Mouse (Mus musculus) embryonic fibroblast, embryonic 13.5 days (primary cell): ENCODE data around the gene Kif21a. TPM values are rescaled to one million over a fixed set of nuclear protein-coding genes. Genes with fewer than 3 reads are reported as not detected.

Experiments
- H3K27ac ChIP-seq: 2 replicates; pipeline ENCODE4 v1.5.1; 2012; ENCODE audit warnings: low read length, control low read depth, inconsistent platforms; ENCODE audit not compliant: insufficient read depth
- H3K4me1 ChIP-seq: 2 replicates; pipeline ENCODE4 v1.6.1; 2011; ENCODE audit warnings: low read length; ENCODE audit not compliant: control insufficient read depth, insufficient read depth
- H3K4me3 ChIP-seq: 2 replicates; pipeline ENCODE4 v1.5.1; 2011; ENCODE audit warnings: mild to moderate bottlenecking, control low read depth, low read length; ENCODE audit not compliant: insufficient read depth
- CTCF ChIP-seq: IDR thresholded peaks from 2 replicates; pipeline ENCODE4 v1.5.1; 2011; ENCODE audit warnings: mild to moderate bottlenecking, control low read depth, low read length, moderate library complexity, borderline replicate concordance; ENCODE audit not compliant: insufficient read depth
- POLR2A ChIP-seq: IDR thresholded peaks from 2 replicates; pipeline ENCODE4 v1.6.1; 2011; ENCODE audit warnings: low read depth, mild to moderate bottlenecking, control low read depth, low read length, moderate library complexity
- polyA plus RNA-seq: library from polyadenylated mRNA; stranded (reverse); fragments of >200 nt; gene quantifications from 2 replicates; pipeline ENCODE4 v1.2.4, GENCODE M21; 2011; ENCODE audit warnings: low read depth; ENCODE audit not compliant: missing spikeins, insufficient read length

The Kif21a gene
- polyA plus RNA-seq, result 8.8 and 9.5 TPM in 2 replicates

DNA sequence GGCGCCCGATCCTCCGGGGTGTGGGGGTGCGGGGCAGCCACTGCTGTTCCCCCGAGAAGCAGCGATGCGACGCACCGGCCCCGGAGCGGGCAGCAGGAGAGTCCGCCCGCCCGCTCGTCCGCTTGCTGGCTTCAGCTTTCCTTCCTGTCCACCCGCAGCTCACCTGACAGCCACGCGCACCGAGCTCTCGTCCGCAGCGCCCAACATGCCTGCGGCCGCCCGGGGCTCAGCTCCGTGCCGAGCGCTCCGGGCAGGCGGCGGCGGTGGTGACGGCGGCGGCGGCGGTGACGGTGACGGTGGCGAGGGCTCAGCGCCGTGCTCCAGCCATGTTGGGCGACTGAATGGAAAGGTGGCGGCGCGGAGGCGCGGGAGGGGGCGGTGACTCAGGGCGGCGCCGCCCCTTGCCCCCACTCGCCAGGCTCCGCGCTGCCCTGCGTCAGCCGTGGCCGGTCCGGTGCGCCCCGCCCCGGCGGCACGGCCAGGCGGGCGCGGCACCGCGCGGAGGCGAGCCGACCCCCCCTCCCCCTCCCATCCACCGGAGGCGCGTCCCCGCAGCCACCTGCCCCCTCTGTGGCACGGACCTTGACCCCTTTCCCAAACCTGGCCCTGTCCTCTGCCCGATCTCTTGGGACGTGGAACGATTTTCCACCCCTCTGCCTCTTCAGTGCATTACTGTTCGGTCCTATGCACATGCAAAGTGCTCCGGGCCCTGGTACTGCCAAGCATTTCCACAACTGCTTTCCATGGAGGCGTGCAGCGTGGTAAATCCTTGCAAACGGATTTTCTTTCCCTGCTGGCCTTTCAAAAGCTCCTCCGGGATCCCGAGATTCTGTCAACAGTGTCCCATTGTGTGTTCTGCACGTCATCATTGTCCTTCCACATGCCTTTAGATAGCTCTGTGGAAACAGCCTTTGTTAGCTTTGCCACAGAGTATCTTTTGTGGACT, at the start of gene Kif21a:
Kif21a (minus strand) TSS at position 453 of the 946 bp plus-strand sequence.
- Histone ChIP-seq H3K4me3 (peak within 1 kb of the TSS; percentile 53), H3K27ac (no peak within 1 kb of the TSS), H3K4me1 (no peaks in the 10 kb centered on the region)
- no peak for TF ChIP-seq CTCF
- TF ChIP-seq POLR2A, result peak; percentile 56; the same call in 1 of the 2 replicates

- peaks cover 2% of the 10 kb centered on the region; the same call in 1 of the 2 replicates for H3K4me1 ChIP-seq
- no peak overlapping the region for H3K4me3 ChIP-seq
- no peak for TF ChIP-seq POLR2A
- no peak for TF ChIP-seq CTCF
- H3K27ac ChIP-seq, result no peak overlapping the region
Observed at GRCm38 (mm10) chr15:91096606-91097005, 46.9 kb upstream of the Kif21a start.

DNA sequence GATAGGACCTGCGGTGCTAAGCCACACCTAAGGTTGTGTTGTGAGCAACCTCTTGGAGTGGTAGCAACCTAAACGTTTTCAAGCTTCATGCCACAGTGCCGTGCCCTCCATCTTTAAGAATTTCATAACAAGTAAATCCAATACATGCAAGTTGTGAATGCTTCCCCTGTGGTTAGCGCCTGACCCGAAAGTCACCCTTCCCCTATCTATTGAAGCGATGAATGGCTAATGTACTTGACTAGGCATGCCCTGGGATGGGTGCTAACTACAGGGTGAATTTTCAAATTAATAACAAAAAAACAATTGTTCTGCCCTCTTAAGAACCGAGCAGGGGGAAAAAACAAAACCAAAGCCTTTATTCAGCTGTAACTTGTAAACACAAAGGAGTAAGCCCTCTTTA, 39.7 kb upstream of the Kif21a start:
- TF ChIP-seq CTCF, result no peak
- TF ChIP-seq POLR2A, result no peak
- Histone ChIP-seq H3K4me1 (peaks cover 2% of the 10 kb centered on the region; the same call in 1 of the 2 replicates), H3K27ac (no peak overlapping the region), H3K4me3 (no peak overlapping the region)

- H3K27ac ChIP-seq, result no peak overlapping the region
- H3K4me3 ChIP-seq, result no peak overlapping the region
- H3K4me1 ChIP-seq, result peaks cover 2% of the 10 kb centered on the region; the same call in 1 of the 2 replicates
- TF ChIP-seq POLR2A, result no peak
- TF ChIP-seq CTCF, result no peak
Observed at GRCm38 (mm10) chr15:91088071-91088470, 38.3 kb upstream of the Kif21a start.

DNA sequence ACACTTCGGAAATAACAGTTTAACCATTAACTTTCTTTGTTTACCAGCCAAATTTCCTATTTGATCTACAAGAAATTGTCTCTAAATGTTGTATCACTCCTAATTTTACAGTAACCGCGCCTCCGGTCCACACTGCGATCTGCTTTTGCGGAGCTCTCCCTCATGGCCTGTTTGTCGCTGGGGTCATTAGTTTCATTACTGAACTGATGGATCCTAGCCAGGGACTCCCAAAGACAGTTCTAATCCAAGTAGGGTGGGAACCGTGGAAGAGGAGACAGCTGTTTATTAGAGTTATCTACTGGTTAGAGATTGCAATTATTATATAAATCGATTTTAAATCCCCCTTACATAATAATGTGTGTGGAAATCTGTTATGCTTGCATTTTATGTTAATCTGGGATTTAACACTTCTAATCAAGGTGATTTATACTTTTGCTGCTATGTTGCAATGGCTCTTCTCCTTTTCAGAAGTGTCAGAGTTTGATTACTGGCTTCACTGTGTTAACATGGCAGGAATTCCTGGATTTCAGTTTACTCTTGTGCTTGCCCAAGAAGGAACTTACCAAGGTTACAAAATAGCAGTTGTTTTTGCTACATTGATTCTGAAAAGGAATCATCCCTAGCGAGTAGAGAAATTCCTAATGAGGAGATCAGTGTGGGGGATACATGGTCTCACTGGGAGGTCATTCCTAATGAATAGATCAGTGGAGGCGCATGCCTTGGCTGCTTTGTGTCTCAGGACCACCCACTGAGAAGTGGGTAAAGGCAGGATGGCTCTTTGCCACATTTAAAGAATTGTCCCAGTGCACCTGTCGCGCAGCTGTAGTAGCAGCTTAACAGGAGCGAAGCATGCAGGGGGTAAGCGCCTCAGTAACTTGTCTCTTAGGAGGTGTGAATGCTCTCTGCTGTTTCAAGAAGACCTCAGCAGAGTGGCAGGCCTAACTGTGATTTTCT, 28.0 kb upstream of the Kif21a start:
- H3K4me3 ChIP-seq, result no peak overlapping the region
- no peaks in the 10 kb centered on the region for H3K4me1 ChIP-seq
- H3K27ac ChIP-seq, result no peak overlapping the region
- TF ChIP-seq CTCF (no peak), POLR2A (no peak)

GRCm38 (mm10) chr15:91072440-91072839, 22.7 kb upstream of the Kif21a start:
- no peak overlapping the region for H3K4me3 ChIP-seq
- H3K27ac ChIP-seq, result no peak overlapping the region
- TF ChIP-seq POLR2A (no peak), CTCF (no peak)

DNA sequence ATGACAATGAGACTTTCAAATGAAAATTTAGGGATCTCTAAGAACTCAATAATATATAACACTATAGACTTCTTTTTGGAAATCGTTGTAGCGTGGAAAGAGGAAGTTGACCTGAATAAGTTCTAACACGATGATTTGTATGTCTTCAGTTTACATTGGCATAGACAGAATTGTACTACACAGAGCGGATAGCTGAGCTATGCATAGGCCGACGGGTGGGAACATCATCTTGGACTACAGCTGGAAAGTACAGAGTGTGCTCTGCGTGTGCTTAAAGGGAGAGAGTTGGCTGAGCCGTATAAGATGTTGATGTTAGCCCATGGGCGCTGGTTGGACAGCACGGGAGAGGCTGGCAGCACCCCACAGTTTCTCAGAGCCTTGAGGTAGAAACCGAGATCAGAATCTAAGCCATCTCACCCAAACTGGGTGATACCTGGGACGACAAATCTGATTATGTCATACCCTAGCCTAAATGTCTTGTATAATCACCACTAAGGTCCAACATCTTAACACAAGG, 14.6 kb upstream of the Kif21a start:
- H3K4me1 ChIP-seq, result no peaks in the 10 kb centered on the region

More at GRCm38 (mm10) chr15:91072440-91072839, 22.7 kb upstream of the Kif21a start:
- no peaks in the 10 kb centered on the region for H3K4me1 ChIP-seq

GRCm38 (mm10) chr15:91063845-91064244, 14.1 kb upstream of the Kif21a start:
- TF ChIP-seq POLR2A (no peak), CTCF (no peak)
- H3K4me3 ChIP-seq, result no peak overlapping the region
- no peaks in the 10 kb centered on the region for H3K4me1 ChIP-seq
- H3K27ac ChIP-seq, result no peak overlapping the region

More for the DNA sequence above, 14.6 kb upstream of the Kif21a start:
- H3K4me3 ChIP-seq, result no peak overlapping the region
- no peak for TF ChIP-seq CTCF
- no peak for TF ChIP-seq POLR2A
- H3K27ac ChIP-seq, result no peak overlapping the region

- no peak for TF ChIP-seq POLR2A
- TF ChIP-seq CTCF, result no peak
- Histone ChIP-seq H3K4me1 (no peaks in the 10 kb centered on the region), H3K4me3 (no peak overlapping the region), H3K27ac (no peak overlapping the region)
Observed at GRCm38 (mm10) chr15:91056866-91057342, 7.2 kb upstream of the Kif21a start.
